Mouse (Mus musculus): ENCODE measurements around the gene Cyren.

Cyren gene

DNA sequence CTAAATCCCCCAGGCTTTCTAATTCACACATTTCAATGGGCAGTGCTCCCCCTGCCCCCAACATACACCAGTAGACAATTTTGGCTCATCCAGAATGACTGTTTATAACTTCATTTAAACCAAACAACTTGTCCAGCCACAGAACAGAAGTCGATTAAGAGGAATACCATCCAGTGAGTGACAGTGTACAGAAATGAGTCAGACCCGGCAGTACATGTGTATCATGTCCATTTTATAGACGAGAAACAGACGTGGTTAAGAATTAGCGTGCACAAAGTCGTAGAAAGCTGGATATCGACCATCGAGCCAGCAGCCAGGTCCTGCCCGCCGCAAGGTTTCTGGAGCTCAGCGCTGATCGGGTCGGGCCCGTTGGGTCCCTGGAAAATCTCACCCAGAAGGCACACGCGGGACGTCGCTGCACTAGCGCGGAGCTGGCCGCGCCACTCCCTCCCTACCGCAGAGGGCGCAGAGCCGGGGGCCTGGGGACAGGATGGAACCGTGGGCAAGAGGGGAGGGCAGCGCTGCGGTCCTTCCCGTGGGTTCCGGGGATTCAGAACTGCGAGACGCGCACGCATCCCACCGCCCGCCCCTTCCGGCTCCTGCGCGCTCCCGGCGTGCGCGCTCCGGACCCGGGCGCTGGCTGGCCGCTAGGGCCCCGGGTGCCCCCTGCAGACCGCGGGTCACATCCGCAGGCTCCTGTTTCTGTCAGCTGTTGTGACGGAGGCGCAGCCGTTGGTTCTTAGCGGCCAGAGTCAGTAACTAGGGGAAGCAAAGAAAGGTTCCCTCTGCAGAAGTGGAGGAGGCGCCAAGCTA lies at the start of gene Cyren:
Cyren (minus strand) TSS at position 552 of the 813 bp plus-strand sequence.
- peak; percentile 90 for DNase-seq

DNA sequence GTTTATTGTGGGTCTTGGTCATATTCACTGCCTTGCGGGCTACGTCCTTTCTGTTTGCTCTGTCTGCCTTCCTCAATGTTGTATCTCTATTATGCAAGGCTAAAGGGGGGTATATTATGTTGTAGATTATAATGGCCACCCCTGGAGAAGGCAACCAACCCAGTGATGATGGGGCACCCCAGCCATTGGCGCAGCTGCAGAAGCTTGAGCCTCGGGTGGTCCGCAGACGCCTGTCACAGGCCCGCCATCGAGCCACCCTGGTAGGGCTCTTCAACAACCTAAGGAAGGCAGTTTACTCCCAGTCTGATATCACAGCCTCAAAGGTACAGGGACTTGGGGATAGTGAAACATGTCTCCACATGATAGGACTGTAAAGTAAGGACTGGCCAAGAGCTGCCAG lies 49.7 kb upstream of the Cyren start:
- DNase-seq = no peak

DNA sequence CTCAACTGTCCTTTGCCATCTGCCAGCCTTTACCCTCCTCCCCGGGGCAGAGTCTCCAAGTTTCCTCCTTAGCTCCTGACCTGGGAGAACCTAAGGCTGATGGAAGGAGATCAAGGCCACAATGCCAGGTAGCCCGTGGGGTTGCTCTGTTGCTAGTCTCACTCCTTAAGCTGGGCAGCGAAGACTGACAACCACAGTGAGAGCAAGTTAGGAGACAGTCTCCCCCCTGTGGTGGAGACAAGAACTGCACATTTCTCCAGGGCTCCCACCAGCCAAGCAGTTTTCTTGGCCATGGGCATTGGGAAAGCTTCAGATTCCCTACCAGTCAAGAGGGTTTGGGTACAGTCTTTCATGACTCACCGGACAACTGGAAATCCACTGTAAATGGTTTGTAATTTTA lies 49.3 kb upstream of the Cyren start:
- DNase-seq = peak; percentile 69

DNA sequence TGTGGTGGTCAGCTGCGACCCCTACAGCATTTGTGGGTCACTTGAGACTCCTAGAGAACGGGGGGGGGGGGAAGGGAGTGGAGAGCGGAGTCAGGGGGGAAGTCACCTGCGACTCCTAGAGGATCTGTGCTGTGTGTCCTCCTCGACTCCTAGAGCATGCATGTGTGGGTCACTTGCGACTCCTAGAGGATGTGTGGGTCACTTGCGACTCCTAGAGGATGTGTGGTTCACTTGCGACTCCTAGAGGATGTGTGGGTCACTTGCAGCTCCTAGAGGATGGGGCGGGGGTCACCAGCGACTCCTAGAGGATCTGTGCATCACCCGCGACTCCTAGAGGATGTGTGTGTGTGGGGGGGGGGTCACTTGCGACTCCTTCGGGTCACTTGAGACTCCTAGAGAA lies 44.1 kb upstream of the Cyren start:
- DNase-seq = no peak

DNA sequence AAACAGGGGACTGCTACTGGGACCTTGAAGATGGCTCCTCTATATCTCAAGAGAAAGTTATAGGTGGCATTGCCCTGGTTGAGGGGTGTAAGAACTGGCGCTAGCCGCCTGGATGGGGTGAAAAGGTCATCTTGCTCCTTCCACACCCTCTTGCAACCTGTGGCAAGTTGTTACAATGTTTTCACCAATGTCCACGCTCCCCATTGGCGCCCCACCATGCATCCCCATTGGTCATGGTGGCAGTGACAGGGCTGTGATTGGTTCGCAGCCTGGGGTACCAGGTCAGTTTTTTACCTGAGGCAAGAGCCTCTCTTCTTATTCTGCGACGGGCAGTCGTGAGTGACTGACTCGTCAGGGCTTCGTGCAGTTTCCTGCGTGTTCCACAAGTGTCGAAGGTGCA lies 42.8 kb upstream of the Cyren start:
- DNase-seq = no peak

DNA sequence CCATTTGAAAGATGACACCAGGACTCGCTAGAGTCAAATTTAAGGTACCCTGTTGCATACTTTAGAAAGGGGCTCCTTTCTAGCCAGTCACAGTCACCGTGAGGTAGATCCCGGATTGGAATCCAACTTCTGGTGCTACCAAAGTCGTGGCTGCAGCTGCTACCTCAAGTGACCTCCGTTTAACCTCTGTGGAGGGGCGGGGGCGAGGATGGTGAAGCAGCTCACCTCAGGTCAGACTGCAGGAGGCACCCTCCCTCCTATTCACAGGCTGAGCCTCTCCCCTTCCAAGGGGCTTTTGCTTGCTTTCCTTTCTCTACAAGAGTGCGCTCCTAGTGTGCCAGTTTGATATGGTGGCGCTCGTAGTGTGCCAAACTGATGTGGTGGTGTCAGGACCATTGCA lies 42.1 kb upstream of the Cyren start, which contains the start of gene Stra8:
Stra8 (plus strand) TSS at position 208 of the 400 bp plus-strand sequence.
- no peak for DNase-seq

DNA sequence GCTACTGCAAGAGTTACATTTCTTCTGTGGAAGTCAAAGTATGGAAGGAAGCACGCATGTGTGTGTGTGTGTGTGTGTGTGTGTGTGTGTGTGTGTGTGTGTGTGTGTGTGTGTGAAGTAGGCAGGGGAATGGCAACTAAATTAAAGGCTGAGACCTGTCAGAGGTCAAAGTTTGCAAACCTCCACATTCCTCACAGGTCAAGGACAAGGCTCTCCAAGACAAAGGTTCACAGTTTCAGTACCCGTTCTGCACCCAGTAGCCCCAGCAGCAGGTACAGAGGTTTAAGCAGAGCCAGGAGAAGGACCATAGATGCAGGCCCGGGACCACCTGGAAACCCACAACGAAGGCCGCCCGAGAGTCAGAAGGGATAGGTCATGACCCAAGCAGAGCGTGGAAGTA lies 41.3 kb upstream of the Cyren start:
- DNase-seq = no peak

DNA sequence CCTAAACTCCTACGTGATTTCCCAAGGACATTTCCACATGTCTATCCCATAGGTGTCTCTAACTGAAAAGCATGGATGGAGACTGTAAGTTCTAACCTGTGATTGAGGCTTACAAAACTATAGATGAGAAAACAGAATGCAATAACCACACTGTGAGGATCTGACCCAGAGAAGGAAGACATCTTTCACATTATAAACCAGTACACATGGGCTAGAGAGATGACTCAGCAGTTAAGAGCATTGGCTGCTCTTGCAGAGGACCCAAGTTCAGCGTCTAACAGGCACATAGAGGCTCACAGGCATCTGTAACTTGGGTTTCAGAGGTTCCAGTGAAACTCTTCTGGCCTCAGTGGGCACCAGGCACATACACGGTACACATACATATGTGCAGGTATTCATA lies 36.6 kb upstream of the Cyren start:
- no peak for DNase-seq

DNA sequence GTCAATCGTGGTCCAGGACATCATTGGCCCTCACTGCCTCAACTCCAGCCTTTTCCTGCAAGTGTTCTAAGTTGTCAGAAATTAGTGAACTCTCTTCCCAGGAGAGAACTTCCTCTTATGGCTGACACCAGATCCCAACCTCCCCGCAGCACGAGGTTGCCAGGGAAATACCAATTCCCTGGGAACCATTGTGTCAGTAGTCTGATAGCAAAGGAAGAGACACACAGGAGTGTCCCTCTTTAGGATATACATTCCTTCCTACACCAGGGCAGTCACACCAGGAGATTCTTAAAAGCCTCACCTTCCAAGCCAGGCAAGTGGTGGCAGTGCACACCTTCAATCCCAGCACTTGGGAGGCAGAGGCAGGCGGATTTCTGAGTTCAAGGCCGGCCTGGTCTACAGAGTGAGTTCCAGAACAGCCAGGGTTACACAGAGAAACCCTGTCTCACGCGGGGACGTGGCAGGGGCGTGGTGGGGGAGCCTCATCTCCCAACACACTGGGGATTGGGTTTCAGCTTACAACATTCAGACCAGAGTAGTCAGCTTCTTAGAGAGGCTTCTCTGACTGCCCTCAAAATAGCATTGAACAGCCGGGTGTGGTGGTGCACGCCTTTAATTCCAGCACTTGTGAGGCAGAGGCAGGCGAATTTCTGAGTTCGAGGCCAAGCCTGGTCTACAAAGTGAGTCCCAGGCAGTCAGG lies 35.6 kb upstream of the Cyren start:
- no peak for DNase-seq

DNA sequence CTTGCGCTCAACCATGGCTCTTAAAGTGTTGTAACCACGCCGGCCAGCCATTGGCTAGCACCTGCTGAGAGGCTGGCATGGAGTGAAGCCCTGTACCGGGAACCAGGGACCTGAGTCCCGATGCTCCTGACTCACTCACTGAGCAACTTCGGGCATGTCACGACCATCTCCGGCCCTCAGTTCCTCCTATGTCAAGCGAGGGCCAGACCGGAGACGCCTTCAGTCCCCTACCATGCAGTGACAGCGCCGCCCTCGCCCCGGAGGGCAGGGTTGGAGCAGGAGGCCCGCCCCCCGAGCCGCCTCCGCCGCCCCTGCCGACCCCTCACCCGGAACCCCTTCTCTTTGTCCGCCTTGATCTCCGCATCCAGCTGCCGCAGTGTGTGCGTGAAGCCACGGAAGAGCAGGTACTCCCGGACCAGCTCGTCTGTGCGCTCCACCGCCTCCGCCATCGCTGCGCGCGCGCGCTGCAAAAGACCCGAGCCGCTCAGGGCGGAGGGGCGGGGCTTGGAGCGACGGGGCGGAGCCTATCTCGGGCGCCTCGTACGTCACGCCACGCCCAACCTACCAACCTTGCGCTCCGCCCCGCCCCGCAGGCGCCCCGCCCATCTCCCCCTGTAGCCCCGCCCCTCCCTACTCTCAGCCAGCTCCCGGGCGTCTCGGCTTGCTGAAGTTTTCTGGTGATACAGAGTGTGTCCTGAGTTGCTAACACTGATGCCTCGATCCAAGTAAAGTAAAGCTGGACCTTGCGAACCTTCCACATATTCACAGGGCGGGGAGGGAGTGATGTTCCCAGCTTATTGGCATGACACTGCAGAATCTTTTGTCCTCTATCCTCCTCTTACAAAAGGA lies 32.7 kb upstream of the Cyren start, which contains the start of gene Wdr91:
Wdr91 (minus strand) TSS at position 506 of the 849 bp plus-strand sequence.
- DNase-seq = peak; percentile 88

DNA sequence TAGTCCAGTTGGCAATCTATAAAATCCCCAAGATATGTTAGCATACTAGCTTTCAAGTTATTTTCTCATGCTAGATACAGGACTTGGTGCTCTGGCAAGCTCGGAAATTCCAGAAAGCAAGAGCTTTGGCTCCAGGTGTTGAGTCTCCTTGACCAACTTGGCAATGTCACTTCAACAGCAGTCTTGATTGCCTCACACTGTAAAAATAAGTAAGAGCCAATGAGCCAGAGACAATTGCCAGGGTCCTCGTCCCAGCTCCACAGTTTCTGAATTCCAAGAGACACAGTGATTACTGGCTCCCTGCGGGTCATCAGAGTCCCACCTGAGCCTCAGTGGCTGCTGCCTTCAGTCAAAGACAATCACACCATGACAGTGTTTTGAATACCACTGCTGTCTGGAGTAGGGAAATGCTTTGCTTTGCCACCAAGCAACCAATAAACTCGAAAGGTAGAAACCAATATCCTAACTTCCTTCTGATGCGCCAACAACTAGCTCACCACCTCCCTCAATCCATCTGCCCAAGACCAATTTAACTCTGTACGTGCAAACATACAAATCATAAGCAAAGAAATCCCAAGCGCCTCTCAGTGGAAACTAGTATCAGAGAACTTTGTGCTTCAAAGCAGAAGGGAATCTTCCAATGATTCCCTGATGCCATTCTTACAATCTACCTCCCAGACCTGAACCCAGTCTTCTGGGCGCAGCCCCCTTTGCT lies 31.9 kb upstream of the Cyren start:
- no peak for DNase-seq

DNA sequence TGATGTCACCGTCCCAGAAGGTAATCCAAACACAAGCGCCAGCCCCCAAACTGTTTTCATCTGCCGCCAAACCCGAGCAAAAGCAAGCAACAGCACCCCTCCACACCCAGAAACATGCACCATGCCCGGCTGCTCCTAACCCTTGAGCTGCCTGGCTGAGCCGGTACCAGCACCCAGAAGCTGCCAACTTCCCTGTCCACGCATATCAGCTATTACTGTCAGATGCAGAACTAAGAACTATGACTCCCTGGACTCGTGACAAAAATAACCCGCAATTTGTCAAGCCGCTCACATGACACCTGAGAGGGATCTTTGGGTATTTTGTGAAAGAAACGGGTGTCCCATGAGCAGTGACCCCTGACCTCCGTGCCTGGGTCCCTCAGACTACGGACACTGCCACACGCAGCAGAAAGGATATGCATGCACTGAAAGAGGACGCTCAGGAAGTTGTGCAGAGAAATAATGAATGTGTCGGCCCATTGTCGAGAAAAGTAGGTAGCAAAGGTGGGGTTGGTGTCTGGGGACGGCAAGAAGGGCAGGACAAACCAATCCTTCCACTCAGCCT lies 29.9 kb upstream of the Cyren start:
- no peak for DNase-seq

DNA sequence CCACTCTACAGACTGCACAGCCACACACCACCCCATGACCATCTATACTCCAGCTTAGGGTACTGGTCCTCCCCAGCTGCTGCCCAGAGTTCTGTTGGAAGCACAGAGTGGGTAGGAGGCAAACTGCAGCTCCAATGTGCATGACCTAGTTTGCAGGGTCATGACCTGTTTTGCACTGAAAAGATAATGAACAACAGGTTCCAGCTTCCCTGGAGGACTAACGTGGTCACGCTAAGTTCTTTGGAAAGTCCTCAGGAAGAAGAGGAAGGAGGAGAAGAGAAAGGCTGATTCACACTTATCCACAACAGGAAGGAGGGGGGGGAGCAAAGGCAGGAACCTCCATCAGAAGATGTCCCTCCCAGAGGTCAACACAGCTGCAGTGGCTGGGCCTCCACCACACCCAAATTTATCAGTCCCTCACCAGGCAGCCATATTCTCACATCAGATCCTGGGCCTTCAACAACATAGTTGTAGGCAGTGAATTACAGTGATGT lies 29.3 kb upstream of the Cyren start:
- DNase-seq = no peak

DNA sequence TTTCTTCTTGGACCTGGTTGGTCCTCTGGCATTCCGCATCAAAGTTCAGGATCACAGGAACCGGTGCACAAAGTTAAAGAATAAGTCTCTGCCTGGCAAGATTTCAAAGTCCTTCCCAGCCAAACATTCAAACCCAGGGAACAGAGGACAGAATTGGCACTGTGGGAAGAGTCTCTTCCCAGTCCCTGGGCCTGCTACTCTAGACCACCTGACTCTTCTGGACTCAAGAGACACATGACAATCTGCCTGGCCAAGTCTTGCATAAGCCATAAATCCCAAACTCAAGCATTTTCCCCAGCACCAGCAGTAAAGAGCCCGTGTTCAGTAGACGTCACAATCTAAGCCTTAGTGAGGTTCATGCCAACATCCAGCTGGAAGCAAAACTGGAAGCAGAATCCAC lies 28.8 kb upstream of the Cyren start:
- DNase-seq = no peak

DNA sequence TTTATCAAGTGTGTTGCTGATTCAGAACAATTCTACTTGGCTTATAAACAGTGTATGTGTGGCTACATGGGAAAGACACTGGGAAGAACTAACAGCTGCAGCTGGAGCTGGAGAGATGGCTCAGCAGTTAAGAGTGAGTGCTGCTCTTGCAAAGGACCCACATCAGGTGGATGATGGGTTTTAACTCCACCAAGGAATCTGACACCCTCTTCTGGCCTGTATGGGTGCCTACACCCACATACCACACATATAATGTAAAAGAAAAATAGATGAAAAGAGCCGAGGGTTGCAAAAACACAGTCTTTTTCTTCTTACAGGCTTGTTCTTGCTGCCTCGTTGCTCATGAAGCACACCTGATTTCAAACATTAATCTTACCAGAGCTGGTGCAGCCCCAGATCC lies 28.3 kb upstream of the Cyren start:
- DNase-seq = no peak

DNA sequence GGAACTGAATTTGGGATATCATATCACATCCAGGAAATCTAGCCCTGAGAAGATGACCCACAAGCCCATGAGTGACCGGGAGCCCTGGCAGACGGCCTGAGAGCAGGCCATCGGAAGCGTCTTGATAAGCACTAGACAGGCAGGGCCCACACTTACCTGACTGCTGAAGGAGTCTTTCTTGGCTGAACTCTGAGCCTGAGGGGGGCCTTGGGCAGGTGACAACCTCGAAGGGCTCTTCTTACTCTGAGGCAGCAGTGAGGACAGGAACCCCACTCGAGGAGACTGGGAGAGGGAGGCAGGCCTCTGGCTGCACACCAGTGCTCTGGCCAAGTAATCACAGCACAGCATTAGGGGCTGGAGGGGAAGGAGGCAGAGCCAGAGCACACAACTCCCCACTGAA lies 26.5 kb upstream of the Cyren start:
- DNase-seq = no peak

DNA sequence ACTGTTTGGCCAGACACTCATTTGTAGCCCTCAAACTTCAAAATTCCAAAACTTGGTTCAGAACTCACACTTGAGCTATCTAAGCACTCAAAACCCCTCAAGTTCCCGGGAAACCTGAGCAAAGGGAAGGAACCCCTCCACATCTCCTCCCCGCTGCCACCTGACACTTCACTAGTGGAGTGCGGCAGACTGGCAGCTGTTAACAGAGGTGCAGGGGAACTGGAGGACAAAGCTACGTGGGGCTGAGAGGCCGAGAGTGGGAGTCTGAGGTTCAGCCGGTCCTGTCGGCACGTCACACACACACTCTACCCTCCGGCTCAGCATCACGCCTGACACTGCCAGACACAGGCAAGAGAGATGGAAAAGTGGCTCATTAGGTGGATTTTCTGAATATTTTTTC lies 26.0 kb upstream of the Cyren start:
- no peak for DNase-seq

DNA sequence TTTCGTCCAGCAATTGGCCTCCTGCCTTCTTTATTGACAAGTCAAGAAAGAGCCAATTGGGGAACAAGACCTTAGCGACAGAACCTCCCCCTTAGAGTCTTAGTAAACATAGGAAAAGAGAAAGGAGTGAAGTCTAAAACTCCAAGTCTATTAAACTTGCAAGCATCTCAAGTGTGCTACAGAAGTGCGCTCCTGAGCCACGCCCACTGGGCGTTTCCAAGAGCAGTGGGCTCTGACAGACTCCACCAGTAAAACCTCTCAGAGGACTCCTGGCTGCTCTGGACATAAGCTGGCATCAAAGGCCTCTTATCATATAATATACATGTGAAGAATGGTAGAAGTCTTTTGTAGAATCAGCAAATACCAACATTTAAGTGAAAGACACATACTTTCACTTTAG lies 25.6 kb upstream of the Cyren start:
- DNase-seq = no peak

DNA sequence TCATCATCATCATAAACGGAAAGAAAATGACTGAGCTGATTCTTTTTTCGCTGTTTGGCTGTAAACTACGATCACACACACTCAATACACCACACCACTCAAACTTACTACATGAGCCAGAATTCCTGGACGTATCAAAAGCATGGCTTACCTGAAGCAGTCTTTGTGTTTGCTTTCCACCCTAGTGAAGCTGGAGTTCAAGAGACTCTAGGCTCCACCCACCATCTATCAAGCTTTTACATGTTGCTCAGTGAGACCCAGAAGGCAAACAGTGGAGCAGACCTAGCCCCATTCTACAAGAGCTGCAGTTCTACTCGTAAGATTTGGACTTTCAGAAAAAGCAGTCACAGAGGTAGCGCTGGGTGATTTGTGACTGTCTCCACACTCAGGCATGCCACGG lies 24.7 kb upstream of the Cyren start:
- no peak for DNase-seq

DNA sequence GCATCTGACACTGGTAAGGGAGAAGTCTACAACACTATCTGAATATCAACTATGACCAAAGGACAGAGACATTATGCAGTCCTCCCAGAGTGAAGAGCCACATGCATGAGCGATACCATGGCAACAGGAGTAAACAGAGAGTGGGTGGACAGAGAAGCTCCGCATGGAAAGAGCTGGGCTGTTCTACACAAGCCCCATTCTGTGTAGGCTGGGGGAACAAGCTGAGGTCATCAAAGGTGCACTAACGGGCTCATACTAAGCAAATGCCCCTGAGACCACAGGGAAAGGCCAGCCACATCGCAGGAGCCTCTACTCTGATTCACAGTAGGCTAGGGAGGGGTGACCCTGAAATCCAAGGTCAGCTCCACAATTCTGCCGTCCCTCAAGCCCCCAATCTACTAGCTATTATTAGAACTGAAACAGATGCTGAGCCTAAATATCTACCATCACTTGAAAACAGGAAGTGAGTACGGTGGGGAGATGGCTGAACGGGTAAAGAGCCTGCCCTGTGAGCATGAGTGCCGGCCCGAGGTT lies 24.1 kb upstream of the Cyren start:
- no peak for DNase-seq

DNA sequence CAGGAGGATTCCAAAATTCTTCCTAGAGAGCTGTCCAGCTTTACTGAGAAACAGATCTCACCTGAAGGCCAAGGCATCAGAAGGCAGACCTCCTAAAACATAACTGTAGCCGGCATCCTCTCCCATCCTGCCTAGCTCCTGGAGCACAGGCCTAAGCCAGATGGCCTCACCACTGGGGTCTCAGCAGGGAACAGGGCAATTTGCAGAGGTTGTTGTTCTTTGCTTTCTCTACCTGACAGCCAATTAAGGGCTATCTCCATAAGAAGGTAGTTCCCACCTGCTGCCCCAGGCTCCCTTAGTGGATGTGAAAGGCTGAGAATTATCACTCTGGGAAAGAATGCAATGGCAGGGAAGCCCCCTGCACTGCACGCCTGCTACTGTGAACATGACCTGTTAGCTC lies 23.1 kb upstream of the Cyren start:
- DNase-seq = peak; percentile 59

DNA sequence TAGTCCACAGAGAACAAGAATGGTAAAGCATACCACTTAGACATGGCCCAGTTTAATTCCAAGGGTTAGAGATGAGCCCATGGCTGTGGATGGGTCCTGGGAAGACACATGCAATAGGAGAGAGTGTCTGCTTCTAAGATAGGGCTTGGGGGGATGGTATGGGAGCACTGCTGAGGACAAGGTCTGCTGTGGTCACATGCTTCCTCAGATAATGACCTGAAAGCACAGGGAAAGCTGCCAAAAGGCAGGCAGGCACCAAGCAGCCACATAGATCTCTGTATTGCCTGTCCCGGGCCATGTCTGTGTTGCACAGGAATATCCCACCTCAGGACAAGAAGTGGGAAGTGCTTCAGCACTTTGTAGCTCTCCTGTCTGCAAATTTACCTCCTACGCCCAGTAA lies 21.3 kb upstream of the Cyren start:
- no peak for DNase-seq
